Mouse (Mus musculus) forebrain, postnatal 0 days (tissue): ENCODE data around the gene Olfr965. TPM values are rescaled to one million over a fixed set of nuclear protein-coding genes. Genes with fewer than 3 reads are reported as not detected.
"Not testable (repeated sequence)": the region's sequence is repeated elsewhere in the genome, so short reads cannot be mapped to it uniquely, and the experiment has no call there.

ENCODE experiments used
- ATAC-seq: fragments of 200-750 bp; cut with Nextera tagmentation; 2 replicates; pipeline ENCODE4 v1.8.0; 2017; ENCODE audit warnings: mild to moderate bottlenecking, moderate library complexity
- DNase-seq: peaks from one replicate; pipeline ENCODE4 v3.0.0-alpha.2; 2015
- H3K27ac ChIP-seq: fragments of 300-500 bp; sonication (generic); 2 replicates; pipeline ENCODE4 v1.5.1; 2014; ENCODE audit warnings: low read depth, mild to moderate bottlenecking, antibody characterized with exemption, low read length, moderate library complexity, mixed read lengths
- H3K27me3 ChIP-seq: fragments of 300-500 bp; sonication (generic); 2 replicates; pipeline ENCODE4 v1.6.1; 2014; ENCODE audit warnings: mild to moderate bottlenecking, low read length, mixed read lengths; ENCODE audit not compliant: insufficient read depth
- H3K36me3 ChIP-seq: fragments of 300-500 bp; sonication (generic); 2 replicates; pipeline ENCODE4 v1.6.1; 2014; ENCODE audit warnings: mild to moderate bottlenecking, moderate library complexity; ENCODE audit not compliant: insufficient read depth
- H3K4me1 ChIP-seq: fragments of 300-500 bp; sonication (generic); 2 replicates; pipeline ENCODE4 v1.6.1; 2014; ENCODE audit warnings: antibody characterized with exemption; ENCODE audit not compliant: insufficient read depth
- H3K4me2 ChIP-seq: fragments of 300-500 bp; sonication (generic); 2 replicates; pipeline ENCODE4 v1.6.1; 2014; ENCODE audit warnings: low read depth, mild to moderate bottlenecking, moderate library complexity
- H3K4me3 ChIP-seq: fragments of 300-500 bp; sonication (generic); 2 replicates; pipeline ENCODE4 v1.5.1; 2014; ENCODE audit warnings: low read depth, low read length, mixed read lengths
- H3K9ac ChIP-seq: fragments of 300-500 bp; sonication (generic); 2 replicates; pipeline ENCODE4 v1.6.1; 2014; ENCODE audit warnings: mild to moderate bottlenecking
- H3K9me3 ChIP-seq: fragments of 300-500 bp; sonication (generic); 2 replicates; pipeline ENCODE4 v1.6.1; 2016; ENCODE audit warnings: low read length
- CTCF ChIP-seq: sonication (generic); IDR thresholded peaks from 2 replicates; pipeline ENCODE4 v1.5.1; 2016; ENCODE audit warnings: antibody characterized with exemption, control low read depth, low read depth
- WGBS: fragments of 180-500 bp; shearing (Covaris S2); extraction: QIAGEN DNeasy Blood & Tissue Kit; methylation state at CpG from one replicate; pipeline ENCODE4 v1.1.7; 2014; 5-methylcytosine and 5-hydroxymethylcytosine counted together
- polyA plus RNA-seq: library from polyadenylated mRNA; unstranded; fragments of >200 nt; fragmentation: Nextera tagmentation; extraction: Ambion mirVana; gene quantifications from 2 replicates; pipeline ENCODE4 v1.2.1, GENCODE M21; 2015
- total RNA-seq: library from RNA; depleted of rRNA; stranded (reverse); fragments of >200 nt; gene quantifications from 2 replicates; pipeline ENCODE4 v1.2.3, GENCODE M21; 2014; rRNA removed

The Olfr965 gene
- total RNA-seq (not detected in 2 replicates), polyA plus RNA-seq (not detected in 2 replicates)

- Histone ChIP-seq H3K4me3 (no peak within 1 kb of the TSS), H3K4me1 (no peaks in the 10 kb centered on the region), H3K27me3 (no peaks in the 10 kb centered on the region), H3K9ac (no peak within 1 kb of the TSS), H3K27ac (no peak within 1 kb of the TSS), H3K36me3 (no peaks in the 10 kb centered on the region), H3K4me2 (no peak within 1 kb of the TSS), H3K9me3 (no peaks in the 10 kb centered on the region)
- no peak for ATAC-seq
- no peak for TF ChIP-seq CTCF
- no peak for DNase-seq
Observed at GRCm38 (mm10) chr9:39711053-39711452, at the start of gene Olfr965. TSS of gene Olfr965 (plus strand) at chr9:39711353.

- Histone ChIP-seq H3K36me3 (no peaks in the 10 kb centered on the region), H3K27me3 (no peaks in the 10 kb centered on the region), H3K27ac (no peak within 1 kb of the TSS), H3K9ac (no peak within 1 kb of the TSS), H3K4me1 (no peaks in the 10 kb centered on the region), H3K4me3 (no peak within 1 kb of the TSS), H3K4me2 (no peak within 1 kb of the TSS), H3K9me3 (no peaks in the 10 kb centered on the region)
- TF ChIP-seq CTCF: no peak
- ATAC-seq (no peak), DNase-seq (no peak)
- WGBS: 80% methylated on average over 1 of the region's 1 CpGs
Observed at GRCm38 (mm10) chr9:39666905-39667304, 44.2 kb upstream of the Olfr965 start, which contains the start of gene Olfr963. TSS of gene Olfr963 (plus strand) at chr9:39667205.

DNA sequence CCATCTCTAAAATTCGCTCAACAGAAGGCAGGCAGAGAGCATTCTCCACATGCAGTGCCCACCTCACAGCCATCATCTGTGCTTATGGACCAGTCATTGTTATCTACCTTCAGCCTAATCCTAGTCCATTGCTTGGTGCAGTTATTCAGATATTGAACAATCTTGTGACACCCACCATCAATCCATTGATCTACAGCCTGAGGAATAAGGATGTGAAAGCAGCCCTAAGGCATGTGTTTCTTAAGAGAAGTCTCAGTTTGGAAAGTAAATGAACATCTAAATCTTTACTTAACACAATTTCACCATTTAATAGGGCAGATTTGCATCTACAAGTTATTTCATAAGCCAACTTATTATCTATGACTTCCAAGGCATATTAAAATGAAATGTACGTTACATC lies 41.4 kb upstream of the Olfr965 start:
- no peaks in the 10 kb centered on the region for H3K9me3 ChIP-seq
- no peaks in the 10 kb centered on the region for H3K27me3 ChIP-seq
- no peaks in the 10 kb centered on the region for H3K36me3 ChIP-seq
- no peak overlapping the region for H3K27ac ChIP-seq
- ATAC-seq (no peak), DNase-seq (no peak)
- H3K4me3 ChIP-seq: no peak overlapping the region
- H3K4me2 ChIP-seq: no peak overlapping the region
- TF ChIP-seq CTCF: no peak
- H3K9ac ChIP-seq: no peak overlapping the region
- WGBS: 85% methylated on average over 2 of the region's 2 CpGs
- no peaks in the 10 kb centered on the region for H3K4me1 ChIP-seq

- Histone ChIP-seq H3K27ac (no peak overlapping the region), H3K27me3 (no peaks in the 10 kb centered on the region), H3K4me2 (no peak overlapping the region), H3K4me1 (no peaks in the 10 kb centered on the region), H3K4me3 (no peak overlapping the region), H3K9me3 (no peaks in the 10 kb centered on the region), H3K9ac (no peak overlapping the region), H3K36me3 (no peaks in the 10 kb centered on the region)
- DNase-seq: no peak
- 85% methylated on average over 2 of the region's 2 CpGs for WGBS
- TF ChIP-seq CTCF: no peak
- ATAC-seq: no peak
Observed at GRCm38 (mm10) chr9:39674820-39675219, 36.3 kb upstream of the Olfr965 start.

DNA sequence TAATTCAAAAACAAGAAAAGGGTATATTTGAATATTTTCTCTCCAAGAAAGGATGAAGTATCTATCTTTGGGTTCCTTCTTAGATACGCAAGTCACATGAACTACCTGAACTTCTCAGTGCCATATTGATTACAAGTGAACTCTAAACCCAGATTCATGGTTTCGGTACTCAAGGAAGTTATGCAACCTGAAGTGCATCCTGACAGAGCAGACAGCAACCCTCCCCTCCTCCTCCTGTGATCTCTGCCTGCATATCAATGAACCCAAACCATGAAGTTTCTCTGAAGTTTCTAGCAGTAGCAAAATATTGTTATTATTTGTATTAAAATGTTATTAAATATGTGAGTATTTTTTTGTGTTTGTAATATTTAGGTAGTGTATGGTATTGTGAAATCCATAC lies 32.6 kb upstream of the Olfr965 start:
- TF ChIP-seq CTCF: no peak
- H3K9me3 ChIP-seq: no peaks in the 10 kb centered on the region
- WGBS: 98% methylated on average over 2 of the region's 2 CpGs
- H3K9ac ChIP-seq: no peak overlapping the region
- DNase-seq (no peak), ATAC-seq (no peak)
- no peaks in the 10 kb centered on the region for H3K36me3 ChIP-seq
- no peak overlapping the region for H3K4me2 ChIP-seq
- H3K27me3 ChIP-seq: no peaks in the 10 kb centered on the region
- no peak overlapping the region for H3K27ac ChIP-seq
- no peaks in the 10 kb centered on the region for H3K4me1 ChIP-seq
- H3K4me3 ChIP-seq: no peak overlapping the region

DNA sequence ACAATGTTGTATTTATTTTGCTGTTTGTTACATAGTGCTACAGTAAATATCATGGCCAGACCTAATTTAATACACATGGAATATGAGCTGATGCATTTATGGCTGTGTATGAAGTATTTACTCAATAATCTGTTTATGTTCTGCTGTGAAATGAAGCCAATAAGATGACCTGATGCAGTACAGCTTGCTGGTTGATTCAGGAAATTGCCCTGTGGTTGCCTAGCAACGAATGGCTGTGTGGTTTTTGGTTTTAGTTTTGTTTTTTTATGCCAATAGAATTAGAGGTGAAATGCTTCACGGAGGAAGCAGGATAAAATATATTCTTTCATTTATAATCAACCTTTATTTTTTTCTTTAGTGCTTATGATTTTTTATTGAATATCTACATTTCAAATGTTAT lies 31.9 kb upstream of the Olfr965 start:
- no peak overlapping the region for H3K9ac ChIP-seq
- no peak overlapping the region for H3K27ac ChIP-seq
- H3K4me2 ChIP-seq: no peak overlapping the region
- ATAC-seq (no peak), DNase-seq (peak; percentile 31)
- H3K4me1 ChIP-seq: no peaks in the 10 kb centered on the region
- no peaks in the 10 kb centered on the region for H3K36me3 ChIP-seq
- WGBS: 63% methylated on average over 2 of the region's 2 CpGs
- H3K4me3 ChIP-seq: no peak overlapping the region
- H3K9me3 ChIP-seq: no peaks in the 10 kb centered on the region
- TF ChIP-seq CTCF: no peak
- no peaks in the 10 kb centered on the region for H3K27me3 ChIP-seq

DNA sequence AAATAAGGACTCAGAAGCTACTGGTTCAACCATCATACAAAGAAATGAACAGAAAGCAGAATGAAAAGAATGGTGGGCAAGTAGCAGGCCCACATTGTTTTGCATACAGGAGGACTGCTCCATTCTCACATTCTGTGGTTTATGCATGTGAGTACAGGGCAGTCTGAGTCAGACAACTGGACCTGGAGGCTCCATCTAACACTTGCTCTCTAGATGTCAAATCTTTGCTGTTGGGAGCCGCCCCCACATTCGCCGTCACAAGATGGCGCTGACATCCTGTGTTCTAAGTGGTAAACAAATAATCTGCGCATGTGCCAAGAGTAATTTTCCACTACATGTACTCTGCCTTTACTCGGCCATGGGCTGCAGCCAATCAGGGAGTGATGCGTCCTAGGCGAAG lies 10.0 kb upstream of the Olfr965 start:
- not testable (repeated sequence) for DNase-seq, ATAC-seq, H3K9me3 ChIP-seq, H3K27me3 ChIP-seq, H3K4me3 ChIP-seq, H3K4me2 ChIP-seq, H3K36me3 ChIP-seq, H3K4me1 ChIP-seq, H3K9ac ChIP-seq, H3K27ac ChIP-seq
- WGBS: 75% methylated on average over 8 of the region's 8 CpGs

DNA sequence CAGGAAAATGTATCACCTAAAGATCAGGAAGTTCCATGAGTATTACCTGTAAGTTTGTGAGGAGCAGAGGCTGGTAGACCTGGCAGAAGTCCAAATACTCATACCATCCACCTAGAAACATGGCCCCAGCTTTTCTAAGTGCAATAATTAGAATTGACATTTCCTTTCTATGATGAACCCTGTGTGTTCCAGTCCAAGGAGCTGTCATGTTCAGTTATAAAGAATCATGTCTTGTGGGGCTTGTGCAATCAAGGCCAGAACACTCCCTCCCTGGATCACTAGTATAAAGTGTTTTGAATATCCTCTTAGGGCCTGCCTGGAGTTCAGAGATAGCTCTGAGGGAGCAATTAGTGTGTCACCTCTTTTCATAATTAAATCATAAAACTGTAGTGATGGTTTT lies 4.1 kb upstream of the Olfr965 start, which contains the start of gene Olfr149:
Gene Olfr149, minus strand, starts transcription at position 101 of the 400 bp plus-strand sequence.
- no peak within 1 kb of the TSS for H3K27ac ChIP-seq
- ATAC-seq: no peak
- H3K4me1 ChIP-seq: no peaks in the 10 kb centered on the region
- H3K9me3 ChIP-seq: no peaks in the 10 kb centered on the region
- H3K4me2 ChIP-seq: no peak within 1 kb of the TSS
- no peak for DNase-seq
- no peaks in the 10 kb centered on the region for H3K36me3 ChIP-seq
- no peak within 1 kb of the TSS for H3K4me3 ChIP-seq
- H3K9ac ChIP-seq: no peak within 1 kb of the TSS
- TF ChIP-seq CTCF: no peak
- H3K27me3 ChIP-seq: no peaks in the 10 kb centered on the region
